Mouse (Mus musculus) spleen, postnatal 36 days (tissue): ENCODE data around the gene Serpina1f.
"Not testable (repeated sequence)": the region's sequence is repeated elsewhere in the genome, so short reads cannot be mapped to it uniquely, and the experiment has no call there.

Experiments
- DNase-seq, 2 experiments: peaks; one replicate each; pipeline ENCODE4 v3.0.0; 2022; ENCODE audit warnings: low spot score in 2 of 2, mixed read lengths in 1 of 2

Gene Serpina1f

DNA sequence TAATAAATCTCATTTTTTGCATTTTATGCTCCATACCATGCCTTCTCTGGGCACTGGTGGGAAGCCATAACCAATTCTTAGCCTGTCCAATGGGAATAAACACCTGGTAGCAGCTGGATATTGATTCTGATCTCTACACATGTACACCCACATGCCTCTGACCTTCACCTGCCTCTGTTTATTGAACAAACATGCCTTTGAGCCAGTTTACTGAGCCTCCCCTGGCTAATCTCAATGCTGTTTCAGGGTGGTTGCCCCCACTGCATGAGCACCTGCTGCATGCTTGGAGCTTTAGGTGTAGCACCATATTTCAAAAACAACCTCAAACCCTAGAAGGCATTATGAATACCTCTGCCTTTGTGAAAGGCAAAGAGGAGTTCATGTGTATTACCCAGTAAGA, 33.3 kb downstream of the Serpina1f start:
- not testable (repeated sequence) for DNase-seq

DNA sequence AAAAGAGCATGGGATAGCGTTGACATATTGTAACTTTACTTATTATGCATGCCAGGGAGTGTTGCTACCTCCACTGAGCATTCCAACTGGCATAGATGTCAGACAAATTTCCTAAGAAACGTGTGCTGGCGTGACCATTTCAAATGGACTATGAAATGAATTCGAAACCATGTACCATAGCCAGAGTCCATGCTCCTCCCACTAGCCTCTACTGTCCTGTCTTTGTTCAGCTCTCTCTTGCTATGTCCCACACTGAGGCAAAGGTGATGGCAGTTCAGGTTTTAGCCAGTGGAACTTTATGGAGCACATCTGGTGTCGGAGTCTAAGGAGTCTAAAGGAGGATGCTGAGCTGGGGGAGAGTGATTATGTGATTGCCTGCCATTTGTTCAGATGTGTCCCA, 35.3 kb downstream of the Serpina1f start:
- DNase-seq: no peak

DNA sequence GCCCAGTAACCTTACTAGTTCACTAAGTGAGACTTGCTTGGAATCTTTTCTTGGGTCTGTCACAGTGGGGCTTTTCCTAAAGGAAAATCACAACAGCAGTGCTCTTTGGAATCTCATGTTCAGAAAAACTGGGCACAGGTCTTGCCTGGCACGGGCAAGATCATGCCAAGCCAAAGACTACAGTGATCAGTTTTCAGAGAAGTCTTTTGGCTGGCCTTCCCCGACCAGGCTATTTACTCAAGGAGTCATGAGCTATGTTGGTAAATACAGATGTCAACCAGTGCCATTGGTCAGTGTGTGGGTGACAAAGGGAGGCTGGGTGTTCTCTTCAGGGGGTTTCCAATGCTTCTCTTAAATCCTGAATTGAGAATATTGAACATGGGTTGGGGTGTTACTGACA, 36.2 kb downstream of the Serpina1f start:
- no peak for DNase-seq

DNA sequence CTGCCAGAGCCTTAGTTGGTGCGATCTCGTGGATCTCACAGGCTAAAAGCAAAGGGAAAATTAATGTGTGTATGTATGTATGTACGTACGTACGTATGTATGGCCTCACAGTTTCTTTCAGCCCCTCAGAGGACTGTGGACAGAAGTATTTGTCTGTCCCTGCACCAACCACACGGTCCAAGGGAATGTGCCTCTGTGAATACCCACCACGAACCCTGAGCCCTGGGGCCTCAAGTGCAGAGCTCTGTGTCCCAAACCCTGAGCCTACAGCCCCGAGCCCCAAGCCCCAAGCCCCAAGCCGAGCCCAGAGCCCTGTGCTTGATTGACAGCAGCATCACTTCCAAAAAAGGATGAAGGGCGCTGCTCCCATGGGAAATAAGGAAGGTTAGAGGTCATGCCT, 37.3 kb downstream of the Serpina1f start:
- no peak for DNase-seq

DNA sequence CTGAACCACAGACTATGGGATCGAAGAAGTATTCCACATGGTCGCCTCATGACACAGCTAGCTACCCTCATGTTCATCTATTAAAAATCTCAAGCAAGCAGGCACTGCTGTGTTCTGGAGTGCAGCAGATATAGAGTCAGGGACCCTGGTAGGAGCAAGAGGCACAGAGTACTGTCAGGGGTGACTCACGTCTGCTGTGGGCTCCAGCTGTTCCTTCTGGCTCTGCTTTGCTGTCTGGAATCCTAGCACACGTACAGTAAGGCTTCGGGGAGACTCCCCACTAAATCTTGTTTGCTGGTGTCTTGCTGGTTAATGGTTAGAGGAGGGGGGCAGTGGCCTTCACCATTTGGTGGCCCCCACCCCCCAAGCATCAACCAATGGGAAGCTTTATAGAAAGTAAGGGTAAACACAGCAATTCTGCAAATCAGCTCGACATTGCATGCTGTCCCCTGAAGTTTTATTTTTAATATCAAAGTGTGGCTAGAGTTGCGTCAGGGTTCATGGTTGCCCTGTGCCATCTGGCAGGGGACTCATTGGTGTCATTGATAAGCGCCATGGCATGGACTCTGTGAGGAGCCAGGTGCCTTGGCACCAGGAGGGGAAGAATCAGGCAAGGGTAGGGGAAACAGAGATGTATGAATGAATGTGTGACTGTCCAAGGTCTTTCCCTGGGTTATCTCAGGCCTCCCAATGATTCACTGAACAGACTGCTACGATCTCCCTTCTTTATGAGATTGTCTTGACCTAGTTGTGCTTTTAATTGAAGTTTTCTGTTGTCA, 38.3 kb downstream of the Serpina1f start, which contains the start of gene Serpina6:
Gene Serpina6 (minus strand): TSS at position 365 of the 779 bp plus-strand sequence.
- no peak for DNase-seq

DNA sequence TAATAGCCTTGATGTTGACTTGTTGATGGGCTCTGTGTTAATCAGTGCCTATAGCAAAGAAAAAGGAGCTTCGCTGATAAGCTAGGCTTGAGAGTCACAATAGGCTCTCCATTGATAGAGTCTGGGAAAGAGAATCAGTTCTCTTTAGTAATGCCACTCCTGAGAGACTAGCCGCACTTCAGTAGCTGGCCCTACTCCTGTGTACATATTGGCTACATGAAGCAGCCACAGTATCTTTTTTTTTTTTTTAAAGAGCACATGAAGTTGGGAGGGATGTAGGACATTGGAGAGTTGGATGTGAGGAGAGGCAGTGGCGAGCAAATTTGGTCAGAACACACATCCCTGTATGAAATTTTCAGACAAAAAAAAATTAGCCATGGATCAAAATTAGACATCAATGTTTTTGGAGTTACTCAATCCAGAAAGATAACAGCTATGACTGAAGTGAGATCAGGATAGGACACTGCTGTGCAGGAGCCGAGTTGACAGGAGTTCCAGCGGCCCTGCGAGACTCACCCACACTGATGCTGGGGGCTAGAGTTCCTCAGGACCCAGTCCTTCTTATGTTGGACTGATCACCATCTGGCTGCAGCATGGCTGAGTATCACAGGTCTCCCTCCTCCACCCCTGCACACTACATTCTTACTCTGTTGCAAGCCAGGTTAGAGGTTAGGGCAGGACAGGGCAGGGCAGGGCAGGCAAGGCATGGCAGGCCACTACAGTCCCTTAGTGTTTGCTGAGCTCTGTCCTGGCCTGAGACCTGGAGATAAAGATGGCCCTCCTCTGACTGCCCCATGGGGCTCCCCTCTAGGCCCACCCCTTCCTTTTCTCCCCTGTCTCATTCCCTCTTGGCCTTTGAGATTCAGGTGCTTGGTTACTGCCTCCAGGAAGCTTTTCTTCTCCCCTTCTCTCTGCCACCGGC, 39.9 kb downstream of the Serpina1f start:
- DNase-seq: no peak

DNA sequence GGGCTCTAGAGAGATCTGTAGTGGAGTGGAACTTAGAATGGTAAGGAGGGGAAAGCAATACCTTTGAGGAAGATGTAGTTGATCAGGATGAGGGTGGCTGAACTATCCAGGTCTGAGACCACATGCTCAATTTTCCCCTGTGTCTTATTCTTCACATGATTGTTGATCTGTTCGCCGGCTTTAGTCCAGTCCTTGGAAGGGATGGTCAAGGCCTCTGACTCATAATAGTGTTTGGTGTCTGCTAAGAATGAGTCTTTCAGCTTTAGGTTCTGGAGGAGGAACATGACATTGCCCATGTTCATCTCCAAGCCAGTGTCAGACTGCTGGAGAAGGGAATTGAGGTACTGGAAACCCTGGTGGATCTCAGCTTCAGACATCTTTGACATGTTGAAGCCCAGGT, 41.5 kb downstream of the Serpina1f start:
- no peak for DNase-seq

DNA sequence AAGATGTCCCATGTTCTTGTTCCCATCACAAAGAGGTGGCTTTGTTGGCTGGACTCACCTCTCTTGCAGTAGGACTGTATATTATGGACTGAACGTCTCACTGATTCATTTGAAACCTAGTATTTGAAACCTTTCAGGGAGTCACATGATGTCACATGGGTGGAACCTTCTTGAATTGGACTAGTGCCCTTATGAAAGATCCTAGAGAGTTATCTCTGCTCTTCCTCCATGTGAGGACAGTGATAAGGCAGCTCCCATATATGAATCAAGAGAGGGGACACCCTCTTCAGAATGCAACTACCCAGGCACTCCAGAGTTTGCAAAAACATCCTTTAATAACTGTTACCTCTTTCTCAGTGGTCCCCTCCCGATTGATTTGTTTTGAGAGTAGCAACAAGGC, 49.0 kb downstream of the Serpina1f start:
- no peak for DNase-seq

DNA sequence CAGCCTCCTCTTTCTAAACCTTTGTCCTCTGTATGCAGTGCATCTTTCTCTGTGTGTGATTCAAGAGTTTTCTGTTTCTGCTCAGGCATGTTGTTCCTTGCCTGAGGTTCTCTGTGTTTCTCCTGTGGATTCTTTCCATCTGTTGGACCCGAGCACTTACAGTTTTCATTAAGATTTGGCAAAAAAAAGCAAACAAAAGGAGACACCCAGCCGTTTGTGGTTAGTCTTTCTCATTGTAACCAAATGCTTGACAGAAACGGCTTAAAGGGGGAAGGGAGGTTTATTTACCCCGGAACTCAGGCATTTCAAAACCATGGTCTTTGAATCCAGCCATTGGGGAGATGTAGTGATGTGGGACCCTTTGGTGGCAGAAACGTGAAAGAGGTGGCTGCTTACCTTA, 50.7 kb downstream of the Serpina1f start:
- no peak for DNase-seq

DNA sequence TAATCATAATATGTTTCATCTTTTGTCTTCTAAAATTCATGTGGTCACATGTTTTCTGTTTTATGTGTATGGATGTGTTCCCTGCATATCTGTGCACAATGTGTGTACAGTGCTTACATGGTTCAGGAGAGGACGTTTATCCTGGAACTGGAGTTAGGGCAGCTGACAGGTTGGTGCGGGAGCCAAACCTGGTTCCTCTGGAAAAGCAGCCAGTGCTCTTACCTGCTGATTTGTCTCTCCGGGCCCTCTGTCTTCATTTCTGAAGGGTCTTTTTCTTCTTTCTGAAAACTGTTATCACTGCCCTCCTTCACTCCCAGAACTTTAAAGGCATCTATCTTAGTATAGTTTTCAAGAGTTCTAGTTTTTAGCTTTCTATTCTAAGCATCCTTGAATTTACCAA, 51.5 kb downstream of the Serpina1f start:
- DNase-seq: no peak

DNA sequence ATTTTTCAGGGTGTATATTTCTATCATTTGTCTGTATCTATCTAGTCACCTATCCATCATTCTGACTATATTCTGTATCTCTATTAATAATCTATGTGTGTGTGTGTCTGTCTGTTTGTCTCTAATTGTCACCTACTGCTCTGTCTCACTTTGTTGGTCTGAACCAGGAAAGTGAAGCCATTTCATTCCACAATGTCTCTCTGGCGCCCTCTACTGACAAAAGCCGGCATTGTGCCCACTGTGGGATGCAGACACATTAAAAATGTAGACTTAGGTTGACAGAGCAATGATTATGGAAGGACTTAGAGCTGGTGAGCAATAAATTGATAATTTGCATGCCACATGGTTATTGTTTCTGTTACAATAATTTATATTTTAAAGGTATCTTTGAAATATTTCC, 52.0 kb downstream of the Serpina1f start:
- peak in 1 of 2 experiments; percentile 19 for DNase-seq
